Mouse (Mus musculus) erythroblast, embryonic 14.5 days (primary cell): Measurements from ENCODE around the gene Apom.

ENCODE experiments used
- GATA1 ChIP-seq: IDR thresholded peaks from 2 replicates; pipeline ENCODE4 v1.6.1; 2012; ENCODE audit warnings: low read length, inconsistent platforms, mixed read lengths
- TAL1 ChIP-seq: IDR thresholded peaks from 3 replicates; pipeline ENCODE4 v1.6.1; 2012; ENCODE audit warnings: low read length, inconsistent platforms, mixed read lengths

DNA sequence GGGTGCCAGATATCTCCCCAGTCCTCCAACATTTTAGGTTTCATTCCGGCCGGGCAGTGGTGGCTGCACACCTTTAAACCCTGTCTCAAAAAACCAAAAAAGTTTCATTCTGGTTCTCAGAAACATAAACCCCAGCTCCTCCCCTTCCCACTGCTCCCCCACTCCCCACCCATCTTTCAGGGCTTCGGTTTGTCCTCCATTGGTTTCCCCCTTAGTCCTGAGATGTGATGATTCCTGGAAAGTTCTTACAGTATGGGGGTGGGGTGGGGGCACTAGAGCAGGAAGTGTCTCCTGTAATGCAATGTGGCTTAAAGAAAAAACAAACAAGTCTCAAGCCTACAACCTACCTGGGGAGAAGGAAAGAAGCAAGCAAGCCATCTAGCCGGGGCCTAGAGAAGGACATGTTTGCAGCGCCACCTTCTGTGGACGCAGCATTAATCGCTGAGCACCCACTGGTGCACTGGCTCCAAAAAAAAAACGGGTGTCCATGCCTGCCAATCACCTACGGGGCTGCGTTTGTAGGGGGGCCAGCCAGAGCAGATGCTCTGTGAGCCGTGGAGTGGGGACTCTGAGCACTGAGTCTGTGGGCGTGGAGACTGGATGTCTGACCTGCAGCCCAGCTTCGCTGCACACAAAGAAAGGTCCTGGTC is 26.0 kb downstream of the Apom start:
- TF ChIP-seq TAL1 (no peak), GATA1 (no peak)
